Mouse (Mus musculus): ENCODE measurements at regions not wholly inside any gene's neighbourhood (a gene's known extent, or its start where the extent isn't known, plus 50 kb on each side); places are given as distances from the start of the nearest gene placed in this dataset.

GRCm38 (mm10) chr7:71041388-71041787 is 309.9 kb downstream of the Gm10295 start:
- Histone ChIP-seq H3K27ac (ENCODE audit: low read length) (no peak overlapping the region), H3K4me3 (replicated peaks; ENCODE audit: low read length) (no peak overlapping the region), H3K9me3 (replicated peaks; ENCODE audit: control insufficient read depth, low read length) (no peaks in the 10 kb centered on the region), H3K36me3 (ENCODE audit: control insufficient read depth, insufficient read depth, low read length) (no peaks in the 10 kb centered on the region), H3K4me2 (ENCODE audit: low read depth, low read length) (no peak overlapping the region), H3K9ac (ENCODE audit: low read length) (no peak overlapping the region), H3K4me1 (ENCODE audit: control insufficient read depth, insufficient read depth, low read length) (peaks cover 8% of the 10 kb centered on the region), H3K27me3 (ENCODE audit: control insufficient read depth, insufficient read depth, low read length) (no peaks in the 10 kb centered on the region)
- 70% methylated on average over 3 of the region's 3 CpGs for WGBS
- no peak for ATAC-seq (ENCODE audit: insufficient read depth, low FRiP score)

GRCm38 (mm10) chr7:71040846-71041245 is 310.4 kb downstream of the Gm10295 start:
- H3K9ac ChIP-seq (ENCODE audit: low read length) = no peak overlapping the region

GRCm38 (mm10) chr7:71038537-71038936 is 312.7 kb downstream of the Gm10295 start:
- Histone ChIP-seq H3K4me2 (ENCODE audit: low read depth, low read length) (no peak overlapping the region), H3K9me3 (replicated peaks; ENCODE audit: control insufficient read depth, low read length) (no peaks in the 10 kb centered on the region), H3K27me3 (ENCODE audit: control insufficient read depth, insufficient read depth, low read length) (no peaks in the 10 kb centered on the region), H3K4me1 (ENCODE audit: control insufficient read depth, insufficient read depth, low read length) (peaks cover 6% of the 10 kb centered on the region), H3K27ac (ENCODE audit: low read length) (peak overlapping the region; percentile 10; the same call in 1 of the 2 replicates), H3K4me3 (replicated peaks; ENCODE audit: low read length) (no peak overlapping the region), H3K36me3 (ENCODE audit: control insufficient read depth, insufficient read depth, low read length) (no peaks in the 10 kb centered on the region), H3K9ac (ENCODE audit: low read length) (no peak overlapping the region)
- ATAC-seq (ENCODE audit: insufficient read depth, low FRiP score) = peak; percentile 64; the same call in 1 of the 2 replicates
- 53% methylated on average over 5 of the region's 5 CpGs for WGBS

More at GRCm38 (mm10) chr7:71040846-71041245, 310.4 kb downstream of the Gm10295 start:
- no peak for ATAC-seq (ENCODE audit: insufficient read depth, low FRiP score)
- H3K4me3 ChIP-seq (replicated peaks; ENCODE audit: low read length) = no peak overlapping the region
- H3K9me3 ChIP-seq (replicated peaks; ENCODE audit: control insufficient read depth, low read length) = no peaks in the 10 kb centered on the region
- H3K27me3 ChIP-seq (ENCODE audit: control insufficient read depth, insufficient read depth, low read length) = no peaks in the 10 kb centered on the region
- H3K4me1 ChIP-seq (ENCODE audit: control insufficient read depth, insufficient read depth, low read length) = peaks cover 8% of the 10 kb centered on the region
- H3K4me2 ChIP-seq (ENCODE audit: low read depth, low read length) = no peak overlapping the region
- H3K36me3 ChIP-seq (ENCODE audit: control insufficient read depth, insufficient read depth, low read length) = no peaks in the 10 kb centered on the region
- WGBS = 65% methylated on average over 3 of the region's 3 CpGs
- H3K27ac ChIP-seq (ENCODE audit: low read length) = no peak overlapping the region

GRCm38 (mm10) chr7:71033121-71033520 is 318.2 kb downstream of the Gm10295 start:
- no peaks in the 10 kb centered on the region for H3K36me3 ChIP-seq (ENCODE audit: control insufficient read depth, insufficient read depth, low read length)
- H3K9ac ChIP-seq (ENCODE audit: low read length) = no peak overlapping the region
- peaks cover 5% of the 10 kb centered on the region for H3K4me1 ChIP-seq (ENCODE audit: control insufficient read depth, insufficient read depth, low read length)
- no peaks in the 10 kb centered on the region for H3K27me3 ChIP-seq (ENCODE audit: control insufficient read depth, insufficient read depth, low read length)
- WGBS = 65% methylated on average over 12 of the region's 12 CpGs
- ATAC-seq (ENCODE audit: insufficient read depth, low FRiP score) = no peak
- no peak overlapping the region for H3K4me3 ChIP-seq (replicated peaks; ENCODE audit: low read length)
- no peak overlapping the region for H3K27ac ChIP-seq (ENCODE audit: low read length)
- no peaks in the 10 kb centered on the region for H3K9me3 ChIP-seq (replicated peaks; ENCODE audit: control insufficient read depth, low read length)
- no peak overlapping the region for H3K4me2 ChIP-seq (ENCODE audit: low read depth, low read length)

- no peak overlapping the region for H3K27ac ChIP-seq (ENCODE audit: low read length)
- H3K27me3 ChIP-seq (ENCODE audit: control insufficient read depth, insufficient read depth, low read length) = no peaks in the 10 kb centered on the region
- ATAC-seq (ENCODE audit: insufficient read depth, low FRiP score) = no peak
- 6% methylated on average over 9 of the region's 9 CpGs for WGBS
- peak overlapping the region; percentile 35 for H3K4me3 ChIP-seq (replicated peaks; ENCODE audit: low read length)
- peak overlapping the region; percentile 61; the same call in 1 of the 2 replicates for H3K9ac ChIP-seq (ENCODE audit: low read length)
- H3K4me2 ChIP-seq (ENCODE audit: low read depth, low read length) = peak overlapping the region; percentile 54
- H3K36me3 ChIP-seq (ENCODE audit: control insufficient read depth, insufficient read depth, low read length) = no peaks in the 10 kb centered on the region
- H3K4me1 ChIP-seq (ENCODE audit: control insufficient read depth, insufficient read depth, low read length) = peaks cover 13% of the 10 kb centered on the region; the same call in 1 of the 2 replicates
- no peaks in the 10 kb centered on the region for H3K9me3 ChIP-seq (replicated peaks; ENCODE audit: control insufficient read depth, low read length)
Observed at GRCm38 (mm10) chr7:71023946-71024610, 327.2 kb downstream of the Gm10295 start.

- Histone ChIP-seq H3K36me3 (ENCODE audit: control insufficient read depth, insufficient read depth, low read length) (no peaks in the 10 kb centered on the region), H3K4me3 (replicated peaks; ENCODE audit: low read length) (peak overlapping the region; percentile 35), H3K9me3 (replicated peaks; ENCODE audit: control insufficient read depth, low read length) (no peaks in the 10 kb centered on the region), H3K27ac (ENCODE audit: low read length) (no peak overlapping the region), H3K27me3 (ENCODE audit: control insufficient read depth, insufficient read depth, low read length) (no peaks in the 10 kb centered on the region), H3K9ac (ENCODE audit: low read length) (peak overlapping the region; percentile 61; the same call in 1 of the 2 replicates), H3K4me1 (ENCODE audit: control insufficient read depth, insufficient read depth, low read length) (peaks cover 13% of the 10 kb centered on the region; the same call in 1 of the 2 replicates), H3K4me2 (ENCODE audit: low read depth, low read length) (peak overlapping the region; percentile 54)
- WGBS = 8% methylated on average over 16 of the region's 16 CpGs
- no peak for ATAC-seq (ENCODE audit: insufficient read depth, low FRiP score)
Observed at GRCm38 (mm10) chr7:71023253-71023945, 327.9 kb downstream of the Gm10295 start.
